Mouse (Mus musculus): ENCODE data around the gene Pgrmc1.
"Not testable (repeated sequence)": the region's sequence is repeated elsewhere in the genome, so short reads cannot be mapped to it uniquely, and the experiment has no call there.

Pgrmc1 gene

GRCm38 (mm10) chrX:36597707-36598389 lies at the start of gene Pgrmc1:
TSS of gene Pgrmc1 (plus strand) at chrX:36598206.
- DNase-seq (ENCODE audit: low spot score in 2 of 2): peak; percentile 81 to 82

DNA sequence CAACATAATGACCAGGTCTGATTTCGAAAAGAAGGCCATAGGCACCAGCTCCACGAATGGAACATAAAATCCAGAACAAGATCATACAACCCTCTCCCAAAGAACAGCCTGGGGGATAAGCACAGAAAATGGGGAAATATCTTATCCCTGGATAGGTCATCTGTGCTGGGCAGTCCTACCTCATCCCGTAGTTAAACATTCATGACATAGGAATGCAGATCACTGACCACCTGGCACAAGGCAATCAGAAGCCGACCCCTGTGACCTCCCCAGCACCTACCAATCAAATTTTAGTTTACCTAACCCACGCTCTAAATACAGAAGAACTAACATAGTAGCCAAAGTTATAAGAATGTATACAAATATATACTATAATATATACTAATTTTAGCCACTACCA lies 49.2 kb upstream of the Pgrmc1 start:
- DNase-seq (ENCODE audit: low spot score in 2 of 2): no peak

GRCm38 (mm10) chrX:36550906-36551305 lies 47.1 kb upstream of the Pgrmc1 start:
- peak in 1 of 2 experiments; percentile 0 for DNase-seq (ENCODE audit: low spot score in 2 of 2)

DNA sequence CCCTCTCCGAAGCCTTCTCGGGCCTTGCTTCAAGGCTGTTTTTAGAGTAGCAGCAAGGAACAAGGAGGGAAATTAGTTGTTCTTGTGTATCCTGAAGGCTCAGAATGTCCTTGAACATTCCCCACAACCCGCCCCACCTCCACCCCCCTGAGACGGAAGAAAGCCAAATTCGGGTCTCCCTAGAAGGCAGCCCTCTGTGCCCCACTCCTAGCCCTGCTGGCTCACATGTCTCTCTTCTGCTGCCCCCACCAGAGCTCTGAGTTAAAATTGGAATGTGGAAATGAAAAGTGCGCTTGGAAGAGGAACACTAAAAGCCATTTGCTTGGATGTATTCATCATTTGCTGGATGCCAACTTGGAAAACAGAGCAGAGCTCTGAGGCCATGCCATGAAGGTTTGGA lies 46.7 kb upstream of the Pgrmc1 start:
- DNase-seq (ENCODE audit: low spot score in 2 of 2): no peak

GRCm38 (mm10) chrX:36552055-36552587 lies 45.9 kb upstream of the Pgrmc1 start:
- no peak for DNase-seq (ENCODE audit: low spot score in 2 of 2)

DNA sequence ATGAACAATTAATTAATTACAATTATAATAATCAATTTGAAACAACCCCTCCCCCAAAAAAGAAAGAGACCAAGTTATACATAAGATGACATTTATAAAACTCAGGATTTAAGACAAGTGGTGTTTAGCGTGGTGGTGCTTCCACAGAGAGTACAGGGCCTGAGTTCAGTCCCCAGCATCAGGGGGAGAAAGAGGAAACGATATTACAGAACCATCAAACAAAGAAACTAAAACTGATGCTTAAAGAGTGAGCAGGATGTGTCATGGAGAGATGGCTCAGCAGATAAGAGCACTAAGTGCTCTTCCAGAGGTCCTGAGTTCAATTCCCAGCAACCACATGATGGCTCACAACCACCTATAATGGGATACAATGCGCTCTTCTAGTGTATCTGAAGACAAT lies 45.3 kb upstream of the Pgrmc1 start:
- DNase-seq (ENCODE audit: low spot score in 2 of 2): no peak

- DNase-seq (ENCODE audit: low spot score in 2 of 2): not testable (repeated sequence)
These were observed 42.8 kb upstream of the Pgrmc1 start for GRCm38 (mm10) chrX:36555196-36555595.

DNA sequence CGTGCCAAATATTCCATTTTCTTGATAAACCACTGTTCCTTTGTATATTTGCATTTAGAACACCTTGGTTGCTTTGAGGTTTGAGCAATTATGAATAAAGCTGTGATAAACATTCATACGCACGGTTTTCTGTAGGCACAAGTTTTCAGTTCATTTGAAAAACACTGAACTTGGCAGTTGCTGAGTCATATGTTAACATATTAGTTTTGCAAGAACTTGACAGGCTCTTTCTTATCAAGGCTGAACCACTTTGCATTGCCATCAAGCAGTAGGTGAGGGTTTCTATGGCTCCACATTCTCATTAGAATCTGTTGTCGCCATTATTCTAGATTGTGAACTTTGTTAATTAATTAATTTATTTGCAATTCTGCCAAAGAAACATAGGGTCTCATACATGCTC lies 37.8 kb upstream of the Pgrmc1 start:
- no peak for DNase-seq (ENCODE audit: low spot score in 2 of 2)

- DNase-seq (ENCODE audit: low spot score in 2 of 2): peak; percentile 24
These were observed 36.4 kb upstream of the Pgrmc1 start for GRCm38 (mm10) chrX:36561650-36562049.

DNA sequence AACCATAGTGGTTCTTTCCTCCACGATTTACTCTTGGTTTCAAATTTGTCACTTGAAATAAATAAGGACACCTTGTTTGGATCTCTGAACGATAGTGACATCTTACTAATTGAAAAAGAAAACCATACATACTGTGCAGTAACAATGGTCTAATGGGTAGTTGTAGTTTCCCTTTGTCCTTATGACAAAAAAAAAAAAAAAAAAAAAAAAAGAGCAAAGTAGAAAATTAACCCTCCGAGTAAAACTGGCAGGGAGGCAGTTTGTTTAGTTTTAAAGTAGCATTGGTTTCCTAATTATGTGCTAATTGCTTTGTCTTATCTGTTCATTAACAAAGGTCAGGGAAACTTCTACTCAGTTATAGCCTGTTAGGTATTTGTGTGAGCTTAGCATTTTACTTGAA lies 35.9 kb upstream of the Pgrmc1 start:
- no peak for DNase-seq (ENCODE audit: low spot score in 2 of 2)

GRCm38 (mm10) chrX:36586629-36587303 lies 11.2 kb upstream of the Pgrmc1 start:
- DNase-seq (ENCODE audit: low spot score in 2 of 2): no peak

- no peak for DNase-seq (ENCODE audit: low spot score in 2 of 2)
These were observed 10.4 kb upstream of the Pgrmc1 start for GRCm38 (mm10) chrX:36587304-36588209.

DNA sequence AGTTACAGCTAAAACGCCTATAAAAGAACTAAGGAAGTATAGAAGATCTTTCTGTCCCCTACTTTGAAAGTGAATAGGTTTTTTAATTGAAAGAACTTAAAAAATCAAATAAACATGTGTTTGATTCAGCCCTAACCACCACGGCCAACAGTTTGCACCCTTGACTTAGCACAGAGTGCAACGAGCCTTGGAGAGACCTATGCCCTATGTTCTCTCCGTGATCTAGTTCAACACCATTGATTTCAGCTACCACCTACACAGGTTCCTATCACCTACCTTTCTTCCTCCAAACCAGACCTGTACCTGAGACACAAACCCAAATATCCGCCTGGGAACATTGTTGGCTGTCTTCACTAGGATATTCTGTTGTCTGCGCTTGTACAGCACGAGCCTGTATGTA lies 7.7 kb upstream of the Pgrmc1 start:
- DNase-seq (ENCODE audit: low spot score in 2 of 2): no peak

- DNase-seq (ENCODE audit: low spot score in 2 of 2): no peak
These were observed 6.9 kb upstream of the Pgrmc1 start for GRCm38 (mm10) chrX:36591120-36591519.

GRCm38 (mm10) chrX:36591539-36591938 lies 6.5 kb upstream of the Pgrmc1 start:
- DNase-seq (ENCODE audit: low spot score in 2 of 2): no peak

- DNase-seq (ENCODE audit: low spot score in 2 of 2): no peak
These were observed 2.8 kb upstream of the Pgrmc1 start for GRCm38 (mm10) chrX:36595247-36595646.

- not testable (repeated sequence) for DNase-seq (ENCODE audit: low spot score in 2 of 2)
These were observed 1.4 kb upstream of the Pgrmc1 start for GRCm38 (mm10) chrX:36596483-36597120.

DNA sequence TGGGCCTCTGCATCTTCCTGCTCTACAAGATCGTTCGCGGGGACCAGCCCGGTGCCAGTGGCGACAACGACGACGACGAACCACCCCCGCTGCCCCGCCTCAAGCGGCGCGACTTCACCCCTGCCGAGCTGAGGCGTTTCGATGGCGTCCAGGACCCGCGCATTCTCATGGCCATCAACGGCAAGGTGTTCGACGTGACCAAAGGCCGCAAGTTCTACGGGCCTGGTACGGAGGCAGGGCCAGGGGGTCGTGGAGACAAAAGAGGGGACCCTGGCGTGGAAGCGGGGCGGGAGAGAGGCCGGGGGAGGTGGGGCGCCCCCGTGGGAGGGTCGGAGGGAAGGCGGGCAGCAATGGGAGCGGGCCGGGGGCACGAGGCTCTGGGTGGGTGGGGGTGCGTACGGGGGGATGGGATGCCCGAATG lies 394 bp downstream of the Pgrmc1 start:
- no peak for DNase-seq (ENCODE audit: low spot score in 2 of 2)

DNA sequence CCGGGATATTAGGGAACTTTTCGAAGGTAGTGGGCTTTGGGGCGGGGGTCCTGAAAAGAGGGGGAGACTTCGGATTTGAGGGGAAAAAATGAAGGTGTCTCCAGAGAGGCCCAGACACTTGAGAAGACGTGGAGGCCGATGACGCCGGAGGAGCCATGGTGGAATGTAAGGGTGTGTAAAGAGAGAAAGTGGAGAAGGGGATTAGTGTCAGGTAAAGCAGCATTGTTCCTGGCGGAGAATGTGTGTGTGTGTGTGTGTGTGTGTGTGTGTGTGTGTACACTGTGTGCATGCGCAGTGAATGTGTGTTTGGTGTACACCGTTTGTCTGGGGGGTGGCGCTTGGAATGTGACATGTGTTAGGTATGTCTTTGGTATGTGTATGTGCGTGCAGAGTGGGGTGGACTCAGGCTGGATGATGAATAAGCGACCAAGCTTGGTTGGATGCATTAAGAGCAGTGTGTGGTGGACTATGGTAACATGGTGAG lies 897 bp downstream of the Pgrmc1 start:
- DNase-seq (ENCODE audit: low spot score in 2 of 2): peak in 1 of 2 experiments; percentile 3

- no peak for DNase-seq (ENCODE audit: low spot score in 2 of 2)
These were observed 1.6 kb downstream of the Pgrmc1 start for GRCm38 (mm10) chrX:36599656-36600055.

DNA sequence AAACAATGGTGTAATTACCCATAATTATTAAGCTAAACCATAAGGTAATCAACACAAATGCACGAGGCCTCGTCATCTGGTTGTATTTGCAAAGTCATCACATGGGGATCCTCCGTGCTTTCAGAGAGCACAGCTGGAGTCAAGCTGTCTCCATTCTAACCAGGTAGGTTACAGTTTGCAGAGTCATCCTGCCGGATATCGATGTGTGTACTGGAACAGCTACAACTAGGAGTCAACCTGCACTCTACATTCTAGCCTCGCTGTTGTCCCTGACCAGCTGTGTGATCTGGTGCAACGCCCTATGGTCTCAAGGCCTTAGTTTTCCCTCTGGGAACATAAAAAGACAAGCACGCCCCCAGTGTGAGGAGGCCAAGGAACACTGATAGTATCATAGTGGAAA lies 2.1 kb downstream of the Pgrmc1 start:
- DNase-seq (ENCODE audit: low spot score in 2 of 2): no peak
